Mouse (Mus musculus): ENCODE data around the gene Serpina1f.
"Not testable (repeated sequence)": the region's sequence is repeated elsewhere in the genome, so short reads cannot be mapped to it uniquely, and the experiment has no call there.

Gene Serpina1f

GRCm38 (mm10) chr12:103662053-103662452 lies 33.3 kb downstream of the Serpina1f start:
- in situ Hi-C loops (cut with MboI, MseI) = not testable (repeated sequence)

DNA sequence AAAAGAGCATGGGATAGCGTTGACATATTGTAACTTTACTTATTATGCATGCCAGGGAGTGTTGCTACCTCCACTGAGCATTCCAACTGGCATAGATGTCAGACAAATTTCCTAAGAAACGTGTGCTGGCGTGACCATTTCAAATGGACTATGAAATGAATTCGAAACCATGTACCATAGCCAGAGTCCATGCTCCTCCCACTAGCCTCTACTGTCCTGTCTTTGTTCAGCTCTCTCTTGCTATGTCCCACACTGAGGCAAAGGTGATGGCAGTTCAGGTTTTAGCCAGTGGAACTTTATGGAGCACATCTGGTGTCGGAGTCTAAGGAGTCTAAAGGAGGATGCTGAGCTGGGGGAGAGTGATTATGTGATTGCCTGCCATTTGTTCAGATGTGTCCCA lies 35.3 kb downstream of the Serpina1f start:
- in situ Hi-C loops (cut with MboI, MseI) = no loop called here

GRCm38 (mm10) chr12:103659171-103659570 lies 36.2 kb downstream of the Serpina1f start:
- in situ Hi-C loops (cut with MboI, MseI) = no loop called here

DNA sequence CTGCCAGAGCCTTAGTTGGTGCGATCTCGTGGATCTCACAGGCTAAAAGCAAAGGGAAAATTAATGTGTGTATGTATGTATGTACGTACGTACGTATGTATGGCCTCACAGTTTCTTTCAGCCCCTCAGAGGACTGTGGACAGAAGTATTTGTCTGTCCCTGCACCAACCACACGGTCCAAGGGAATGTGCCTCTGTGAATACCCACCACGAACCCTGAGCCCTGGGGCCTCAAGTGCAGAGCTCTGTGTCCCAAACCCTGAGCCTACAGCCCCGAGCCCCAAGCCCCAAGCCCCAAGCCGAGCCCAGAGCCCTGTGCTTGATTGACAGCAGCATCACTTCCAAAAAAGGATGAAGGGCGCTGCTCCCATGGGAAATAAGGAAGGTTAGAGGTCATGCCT lies 37.3 kb downstream of the Serpina1f start:
- in situ Hi-C loops (cut with MboI, MseI) = no loop called here

DNA sequence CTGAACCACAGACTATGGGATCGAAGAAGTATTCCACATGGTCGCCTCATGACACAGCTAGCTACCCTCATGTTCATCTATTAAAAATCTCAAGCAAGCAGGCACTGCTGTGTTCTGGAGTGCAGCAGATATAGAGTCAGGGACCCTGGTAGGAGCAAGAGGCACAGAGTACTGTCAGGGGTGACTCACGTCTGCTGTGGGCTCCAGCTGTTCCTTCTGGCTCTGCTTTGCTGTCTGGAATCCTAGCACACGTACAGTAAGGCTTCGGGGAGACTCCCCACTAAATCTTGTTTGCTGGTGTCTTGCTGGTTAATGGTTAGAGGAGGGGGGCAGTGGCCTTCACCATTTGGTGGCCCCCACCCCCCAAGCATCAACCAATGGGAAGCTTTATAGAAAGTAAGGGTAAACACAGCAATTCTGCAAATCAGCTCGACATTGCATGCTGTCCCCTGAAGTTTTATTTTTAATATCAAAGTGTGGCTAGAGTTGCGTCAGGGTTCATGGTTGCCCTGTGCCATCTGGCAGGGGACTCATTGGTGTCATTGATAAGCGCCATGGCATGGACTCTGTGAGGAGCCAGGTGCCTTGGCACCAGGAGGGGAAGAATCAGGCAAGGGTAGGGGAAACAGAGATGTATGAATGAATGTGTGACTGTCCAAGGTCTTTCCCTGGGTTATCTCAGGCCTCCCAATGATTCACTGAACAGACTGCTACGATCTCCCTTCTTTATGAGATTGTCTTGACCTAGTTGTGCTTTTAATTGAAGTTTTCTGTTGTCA lies 38.3 kb downstream of the Serpina1f start, which contains the start of gene Serpina6:
TSS of gene Serpina6 (minus strand) at position 365 of the 779 bp plus-strand sequence.
- in situ Hi-C loops (cut with MboI, MseI) = no loop called here

- in situ Hi-C loops (cut with MboI, MseI) = no loop called here
These were observed 39.9 kb downstream of the Serpina1f start for GRCm38 (mm10) chr12:103655123-103656044.

GRCm38 (mm10) chr12:103653836-103654235 lies 41.5 kb downstream of the Serpina1f start:
- in situ Hi-C loops (cut with MboI, MseI) = no loop called here

DNA sequence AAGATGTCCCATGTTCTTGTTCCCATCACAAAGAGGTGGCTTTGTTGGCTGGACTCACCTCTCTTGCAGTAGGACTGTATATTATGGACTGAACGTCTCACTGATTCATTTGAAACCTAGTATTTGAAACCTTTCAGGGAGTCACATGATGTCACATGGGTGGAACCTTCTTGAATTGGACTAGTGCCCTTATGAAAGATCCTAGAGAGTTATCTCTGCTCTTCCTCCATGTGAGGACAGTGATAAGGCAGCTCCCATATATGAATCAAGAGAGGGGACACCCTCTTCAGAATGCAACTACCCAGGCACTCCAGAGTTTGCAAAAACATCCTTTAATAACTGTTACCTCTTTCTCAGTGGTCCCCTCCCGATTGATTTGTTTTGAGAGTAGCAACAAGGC lies 49.0 kb downstream of the Serpina1f start:
- in situ Hi-C loops (cut with MboI, MseI) = no loop called here

- in situ Hi-C loops (cut with MboI, MseI) = no loop called here
These were observed 50.7 kb downstream of the Serpina1f start for GRCm38 (mm10) chr12:103644601-103645000.

DNA sequence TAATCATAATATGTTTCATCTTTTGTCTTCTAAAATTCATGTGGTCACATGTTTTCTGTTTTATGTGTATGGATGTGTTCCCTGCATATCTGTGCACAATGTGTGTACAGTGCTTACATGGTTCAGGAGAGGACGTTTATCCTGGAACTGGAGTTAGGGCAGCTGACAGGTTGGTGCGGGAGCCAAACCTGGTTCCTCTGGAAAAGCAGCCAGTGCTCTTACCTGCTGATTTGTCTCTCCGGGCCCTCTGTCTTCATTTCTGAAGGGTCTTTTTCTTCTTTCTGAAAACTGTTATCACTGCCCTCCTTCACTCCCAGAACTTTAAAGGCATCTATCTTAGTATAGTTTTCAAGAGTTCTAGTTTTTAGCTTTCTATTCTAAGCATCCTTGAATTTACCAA lies 51.5 kb downstream of the Serpina1f start:
- in situ Hi-C loops (cut with MboI, MseI) = no loop called here

DNA sequence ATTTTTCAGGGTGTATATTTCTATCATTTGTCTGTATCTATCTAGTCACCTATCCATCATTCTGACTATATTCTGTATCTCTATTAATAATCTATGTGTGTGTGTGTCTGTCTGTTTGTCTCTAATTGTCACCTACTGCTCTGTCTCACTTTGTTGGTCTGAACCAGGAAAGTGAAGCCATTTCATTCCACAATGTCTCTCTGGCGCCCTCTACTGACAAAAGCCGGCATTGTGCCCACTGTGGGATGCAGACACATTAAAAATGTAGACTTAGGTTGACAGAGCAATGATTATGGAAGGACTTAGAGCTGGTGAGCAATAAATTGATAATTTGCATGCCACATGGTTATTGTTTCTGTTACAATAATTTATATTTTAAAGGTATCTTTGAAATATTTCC lies 52.0 kb downstream of the Serpina1f start:
- in situ Hi-C loops (cut with MboI, MseI) = no loop called here

Measured in T-helper 1 cell (primary cell).